22 mouse cellular contexts compared by ENCODE assay signal in genomic region chr3:143156174-143156573, GRCm38 (mm10).
DNase-seq lines count a peak whose midpoint lies in the region; ATAC-seq and TF ChIP-seq lines count a peak whose summit lies in the region.
"Had no signal": no experiment of that assay in that cellular context is flagged by ENCODE, and none has a peak within 500 bp of the region (broad histone marks: within the 10 kb centered on the region; RNA-seq: fewer than 3 reads in every experiment).

No protein-coding gene starts in this region.

- intact Hi-C loops in gastrocnemius, adult 2 months (cut with DNase I), result no loop called here

- no peak for ATAC-seq in intestine, postnatal 0 days
- ATAC-seq in intestine, embryonic 16.5 days, result no peak
- ATAC-seq in common myeloid progenitor, adult 5-6 weeks (replicated peaks; ENCODE audit: low read depth, poor library complexity, severe bottlenecking), result peak; percentile 30; the same call in 1 of the 2 replicates
- ATAC-seq: CD4-positive, CD25-positive, alpha-beta regulatory T cell, adult 4 months; forebrain, embryonic 16.5 days; intestine, embryonic 15.5 days had no signal

- H3K4me3 ChIP-seq in intestine, postnatal 0 days (ENCODE audit: low read depth, low read length), result no peak overlapping the region
- H3K4me3 ChIP-seq in intestine, embryonic 16.5 days (ENCODE audit: low read length), result no peak overlapping the region
- no peak overlapping the region for H3K4me3 ChIP-seq in gastrocnemius, adult 2 months
- H3K4me3 ChIP-seq: embryonic facial prominence, embryonic 13.5 days; heart, embryonic 10.5 days; hindbrain, embryonic 13.5 days; intestine, embryonic 15.5 days; kidney, embryonic 15.5 days; limb, embryonic 15.5 days; midbrain, embryonic 12.5 days; neural tube, embryonic 13.5 days; stomach, embryonic 15.5 days had no signal

- no peaks in the 10 kb centered on the region for H3K36me3 ChIP-seq in intestine, postnatal 0 days (ENCODE audit: control insufficient read depth, insufficient read depth)
- no peaks in the 10 kb centered on the region for H3K36me3 ChIP-seq in intestine, embryonic 16.5 days (ENCODE audit: control insufficient read depth, insufficient read depth, low read length)
- H3K36me3 ChIP-seq: embryonic facial prominence, embryonic 13.5 days; heart, embryonic 10.5 days; hindbrain, embryonic 13.5 days; intestine, embryonic 15.5 days; kidney, embryonic 15.5 days; limb, embryonic 15.5 days; midbrain, embryonic 12.5 days; neural tube, embryonic 13.5 days; stomach, embryonic 15.5 days had no signal

- no peaks in the 10 kb centered on the region for H3K9me3 ChIP-seq in intestine, postnatal 0 days (ENCODE audit: control insufficient read depth)
- H3K9me3 ChIP-seq in intestine, embryonic 16.5 days (ENCODE audit: control insufficient read depth, low read length), result no peaks in the 10 kb centered on the region
- H3K9me3 ChIP-seq: embryonic facial prominence, embryonic 13.5 days; heart, embryonic 10.5 days; hindbrain, embryonic 13.5 days; intestine, embryonic 15.5 days; kidney, embryonic 15.5 days; limb, embryonic 15.5 days; midbrain, embryonic 12.5 days; stomach, embryonic 15.5 days had no signal

- no peaks in the 10 kb centered on the region for H3K27me3 ChIP-seq in intestine, postnatal 0 days (replicated peaks; ENCODE audit: control insufficient read depth, insufficient read depth, low read length)
- no peaks in the 10 kb centered on the region for H3K27me3 ChIP-seq in intestine, embryonic 16.5 days (replicated peaks; ENCODE audit: control insufficient read depth, insufficient read depth, low read length)
- H3K27me3 ChIP-seq: embryonic facial prominence, embryonic 13.5 days; hindbrain, embryonic 13.5 days; intestine, embryonic 15.5 days; kidney, embryonic 15.5 days; limb, embryonic 15.5 days; midbrain, embryonic 12.5 days; neural tube, embryonic 13.5 days; stomach, embryonic 15.5 days had no signal

- no peak overlapping the region for H3K9ac ChIP-seq in intestine, postnatal 0 days (ENCODE audit: low read depth, low read length)
- no peak overlapping the region for H3K9ac ChIP-seq in intestine, embryonic 16.5 days (ENCODE audit: low read depth, low read length)
- H3K9ac ChIP-seq: embryonic facial prominence, embryonic 13.5 days; hindbrain, embryonic 13.5 days; intestine, embryonic 15.5 days; kidney, embryonic 15.5 days; limb, embryonic 15.5 days; midbrain, embryonic 12.5 days; neural tube, embryonic 13.5 days; stomach, embryonic 15.5 days had no signal

- no peaks in the 10 kb centered on the region for H3K4me1 ChIP-seq in intestine, postnatal 0 days (replicated peaks; ENCODE audit: control insufficient read depth, insufficient read depth, low read length)
- no peaks in the 10 kb centered on the region for H3K4me1 ChIP-seq in intestine, embryonic 16.5 days (ENCODE audit: control insufficient read depth, insufficient read depth, low read length)
- H3K4me1 ChIP-seq: embryonic facial prominence, embryonic 13.5 days; heart, embryonic 10.5 days; hindbrain, embryonic 13.5 days; intestine, embryonic 15.5 days; kidney, embryonic 15.5 days; limb, embryonic 15.5 days; neural tube, embryonic 13.5 days; stomach, embryonic 15.5 days had no signal

- DNase-seq in retina, embryonic 14.5 days (ENCODE audit: low spot score), result peak; percentile 11
- no peak for DNase-seq in retina, postnatal 1 day
- DNase-seq in adipocyte (ENCODE audit: low spot score), result no peak
- DNase-seq in gastrocnemius, adult 2 months, result no peak
- DNase-seq: cerebellum, adult 18-20 months; cerebellum, postnatal 36 days; heart, postnatal 14 days; right cerebral cortex, postnatal 25 days had no signal

- H3K4me2 ChIP-seq in intestine, postnatal 0 days (replicated peaks; ENCODE audit: low read depth), result no peak overlapping the region
- no peak overlapping the region for H3K4me2 ChIP-seq in intestine, embryonic 16.5 days (ENCODE audit: low read depth, low read length)
- H3K4me2 ChIP-seq: embryonic facial prominence, embryonic 13.5 days; hindbrain, embryonic 13.5 days; intestine, embryonic 15.5 days; kidney, embryonic 15.5 days; limb, embryonic 15.5 days; midbrain, embryonic 12.5 days; neural tube, embryonic 13.5 days; stomach, embryonic 15.5 days had no signal

- TF ChIP-seq CTCF in intestine, postnatal 0 days (IDR thresholded peaks at IDR 0.05; ENCODE audit: low read depth), result peak; percentile 47
- no peak for TF ChIP-seq CTCF in gastrocnemius, adult 2 months (IDR thresholded peaks at IDR 0.05)

- no peak overlapping the region for H3K27ac ChIP-seq in intestine, postnatal 0 days (ENCODE audit: low read depth, low read length)
- H3K27ac ChIP-seq in intestine, embryonic 16.5 days (ENCODE audit: low read length), result no peak overlapping the region
- H3K27ac ChIP-seq in gastrocnemius, adult 2 months, result no peak overlapping the region
- H3K27ac ChIP-seq: embryonic facial prominence, embryonic 13.5 days; heart, embryonic 10.5 days; hindbrain, embryonic 13.5 days; intestine, embryonic 15.5 days; kidney, embryonic 15.5 days; limb, embryonic 15.5 days; midbrain, embryonic 12.5 days; neural tube, embryonic 13.5 days; stomach, embryonic 15.5 days had no signal

- WGBS in intestine, postnatal 0 days, result 72% methylated on average over 1 of the region's 1 CpGs
- 70% methylated on average over 1 of the region's 1 CpGs for WGBS in intestine, embryonic 16.5 days
